Mouse (Mus musculus) midbrain, embryonic 16.5 days (tissue): Measurements from ENCODE around the gene Cbfa2t2. TPM values are rescaled to one million over a fixed set of nuclear protein-coding genes. Genes with fewer than 3 reads are reported as not detected.
A peak's percentile ranks its signal among the peaks of the same experiment; 100 is the strongest.

Experiments used
- ATAC-seq: fragments of 200-750 bp; cut with Nextera tagmentation; 2 replicates; pipeline ENCODE4 v1.8.0; 2017; ENCODE audit warnings: moderate TSS enrichment
- H3K27ac ChIP-seq: fragments of 300-500 bp; sonication (generic); 2 replicates; pipeline ENCODE4 v1.5.1; 2014; ENCODE audit warnings: mild to moderate bottlenecking, low read length, mixed read lengths
- H3K27me3 ChIP-seq: fragments of 300-500 bp; sonication (generic); 2 replicates; pipeline ENCODE4 v1.6.1; 2014; ENCODE audit warnings: low read depth, low read length, mixed read lengths; ENCODE audit not compliant: control insufficient read depth, insufficient read depth
- H3K36me3 ChIP-seq: fragments of 300-500 bp; sonication (generic); 2 replicates; pipeline ENCODE4 v1.6.1; 2014; ENCODE audit warnings: mild to moderate bottlenecking, low read length, moderate library complexity, mixed read lengths; ENCODE audit not compliant: control insufficient read depth, insufficient read depth
- H3K4me1 ChIP-seq: fragments of 300-500 bp; sonication (generic); 2 replicates; pipeline ENCODE4 v1.6.1; 2014; ENCODE audit warnings: mild to moderate bottlenecking, low read length, mixed read lengths; ENCODE audit not compliant: control insufficient read depth, insufficient read depth
- H3K4me2 ChIP-seq: fragments of 300-500 bp; sonication (generic); 2 replicates; pipeline ENCODE4 v1.6.1; 2014; ENCODE audit warnings: mild to moderate bottlenecking, low read length, mixed read lengths
- H3K4me3 ChIP-seq: fragments of 300-500 bp; sonication (generic); 2 replicates; pipeline ENCODE4 v1.5.1; 2014; ENCODE audit warnings: low read depth, mild to moderate bottlenecking, low read length, moderate library complexity, mixed read lengths
- H3K9ac ChIP-seq: fragments of 300-500 bp; sonication (generic); 2 replicates; pipeline ENCODE4 v1.6.1; 2014; ENCODE audit warnings: low read depth, low read length, mixed read lengths
- H3K9me3 ChIP-seq: fragments of 300-500 bp; sonication (generic); replicated peaks from 2 replicates; pipeline ENCODE4 v1.6.1; 2014; ENCODE audit warnings: mild to moderate bottlenecking, low read length, mixed read lengths; ENCODE audit not compliant: control insufficient read depth, poor library complexity, severe bottlenecking
- WGBS: fragments of 180-500 bp; shearing (Covaris S2); extraction: QIAGEN DNeasy Blood & Tissue Kit; methylation state at CpG from one replicate; pipeline ENCODE4 v1.1.7; 2014; 5-methylcytosine and 5-hydroxymethylcytosine counted together
- polyA plus RNA-seq: library from polyadenylated mRNA; unstranded; fragments of >200 nt; fragmentation: Nextera tagmentation; extraction: Ambion mirVana; gene quantifications from 2 replicates; pipeline ENCODE4 v1.2.1, GENCODE M21; 2015

Gene Cbfa2t2
- polyA plus RNA-seq, 1 experiment from 2014 or later: 50.2 TPM

DNA sequence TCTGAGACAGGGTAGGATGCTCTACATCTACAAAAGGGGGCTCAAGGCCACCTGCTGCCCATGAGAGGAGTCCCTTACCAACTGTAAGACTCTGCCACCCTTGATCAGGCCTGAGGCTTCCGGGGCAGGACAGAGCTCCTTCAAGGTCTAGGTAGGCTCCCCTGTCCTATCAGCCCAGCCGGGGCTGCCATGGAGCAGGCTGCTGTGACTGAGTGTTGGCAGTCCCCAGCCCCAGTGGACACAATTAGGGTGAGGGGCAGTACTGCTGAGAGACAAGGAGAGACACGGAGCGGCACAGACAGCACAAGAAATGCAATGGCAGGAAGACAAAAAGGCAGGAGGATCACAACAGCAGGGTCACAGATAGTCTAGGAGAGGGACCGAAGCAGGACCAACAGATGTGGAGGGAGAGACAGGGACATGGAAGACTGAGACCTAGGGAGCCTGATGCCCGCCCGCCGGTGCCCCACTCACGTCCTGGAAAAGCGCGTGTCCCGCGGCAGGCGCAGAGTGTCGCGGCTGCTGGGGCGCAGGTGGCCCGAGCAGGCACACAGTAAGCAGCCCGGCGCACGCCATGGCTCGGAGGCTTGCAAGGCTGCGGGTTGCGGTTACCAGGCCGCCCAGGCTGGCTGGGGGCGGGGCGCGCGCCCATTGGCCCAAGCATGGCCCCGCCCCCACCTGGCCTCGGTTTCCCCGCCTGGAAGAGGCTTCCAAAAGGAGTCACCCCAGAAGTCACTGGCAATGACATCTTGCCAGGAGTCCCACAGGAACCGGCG, 122.2 kb downstream of the Cbfa2t2 start, which contains the start of gene Necab3:
Gene Necab3 (minus strand): TSS at position 627 of the 776 bp plus-strand sequence.
- Histone ChIP-seq H3K36me3 (no peaks in the 10 kb centered on the region), H3K9ac (peak within 1 kb of the TSS; percentile 79), H3K27ac (peak within 1 kb of the TSS; percentile 28; the same call in 1 of the 2 replicates), H3K27me3 (no peaks in the 10 kb centered on the region), H3K4me1 (peaks cover 24% of the 10 kb centered on the region), H3K4me2 (peak within 1 kb of the TSS; percentile 84), H3K9me3 (no peaks in the 10 kb centered on the region), H3K4me3 (peak within 1 kb of the TSS; percentile 51)
- 4% methylated on average over 28 of the region's 34 CpGs for WGBS
- ATAC-seq: peak; percentile 75; the same call in 1 of the 2 replicates

DNA sequence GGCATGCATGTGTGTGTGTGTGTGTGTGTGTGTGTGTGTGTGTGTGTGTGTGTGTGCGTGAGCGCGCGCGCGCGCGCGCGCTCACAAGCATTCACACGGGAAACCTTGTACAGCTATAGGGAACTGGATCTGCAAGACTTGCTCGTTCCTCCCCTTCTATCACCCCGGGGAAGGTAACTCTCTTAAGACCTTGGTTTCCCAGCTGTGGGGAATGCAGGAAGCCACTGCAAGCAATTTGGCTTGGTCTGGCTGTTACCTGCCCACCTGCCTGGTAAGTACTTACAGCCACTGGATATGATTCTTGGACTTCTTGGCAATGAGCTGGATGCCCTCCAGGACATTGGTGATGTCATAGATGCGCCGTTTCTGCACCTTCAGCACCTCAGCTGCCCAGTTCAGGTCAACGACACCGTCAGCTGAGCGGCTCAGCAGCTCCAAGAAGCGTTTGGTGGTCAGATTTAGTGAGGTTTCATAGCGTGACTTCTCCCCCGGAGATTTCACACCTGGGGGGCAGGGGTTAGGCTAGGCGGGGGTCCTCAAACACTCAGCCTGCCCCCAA, 127.4 kb downstream of the Cbfa2t2 start:
- Histone ChIP-seq H3K27me3 (no peaks in the 10 kb centered on the region), H3K9me3 (no peaks in the 10 kb centered on the region), H3K9ac (no peak overlapping the region), H3K36me3 (no peaks in the 10 kb centered on the region), H3K4me3 (no peak overlapping the region), H3K4me1 (peaks cover 11% of the 10 kb centered on the region), H3K4me2 (no peak overlapping the region), H3K27ac (no peak overlapping the region)
- no peak for ATAC-seq
- WGBS: 93% methylated on average over 22 of the region's 22 CpGs

DNA sequence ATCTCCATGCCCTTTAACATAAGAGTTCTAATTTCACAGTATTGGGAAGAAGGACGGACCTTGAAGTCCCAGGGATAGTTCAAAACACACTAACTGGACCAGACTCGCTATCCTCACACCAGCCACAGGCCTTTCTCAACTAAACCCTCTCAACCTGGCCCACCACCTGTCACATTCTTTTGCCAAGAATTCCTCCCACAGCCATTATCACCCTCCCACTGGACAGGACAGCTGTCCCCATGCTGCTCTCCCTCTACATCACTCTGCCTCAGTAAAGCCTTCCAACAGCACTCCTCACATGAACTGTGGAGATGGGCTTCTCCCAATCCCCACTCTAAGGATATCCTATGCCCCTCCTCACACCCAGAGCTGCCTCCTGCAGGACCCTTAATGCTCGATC, 129.3 kb downstream of the Cbfa2t2 start:
- ATAC-seq: no peak
- H3K9ac ChIP-seq: no peak overlapping the region

DNA sequence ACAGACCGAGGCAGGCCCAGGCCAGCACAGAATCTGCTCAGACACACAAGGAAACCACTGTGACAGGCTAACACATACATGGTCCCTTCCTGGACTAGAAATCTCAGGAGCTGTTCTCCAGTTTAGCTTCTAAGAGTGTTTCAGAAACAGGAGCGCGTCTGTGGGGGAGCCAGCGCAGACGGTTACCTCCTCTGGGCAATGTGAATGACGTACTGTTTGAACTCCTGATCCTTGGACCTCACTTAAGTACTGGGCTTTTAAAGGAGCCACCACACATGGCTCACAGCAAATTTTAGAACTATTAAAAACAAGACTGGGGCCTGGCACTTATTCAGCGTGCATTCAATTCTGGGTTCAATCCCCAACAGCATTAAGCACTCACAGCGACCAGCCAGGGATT, 130.4 kb downstream of the Cbfa2t2 start:
- 48% methylated on average over 8 of the region's 8 CpGs for WGBS
- no peak overlapping the region for H3K4me2 ChIP-seq
- peaks cover 10% of the 10 kb centered on the region; the same call in 1 of the 2 replicates for H3K4me1 ChIP-seq
- no peak overlapping the region for H3K27ac ChIP-seq
- H3K4me3 ChIP-seq: no peak overlapping the region
- no peaks in the 10 kb centered on the region for H3K36me3 ChIP-seq
- H3K9me3 ChIP-seq: no peaks in the 10 kb centered on the region
- H3K27me3 ChIP-seq: no peaks in the 10 kb centered on the region
- no peak for ATAC-seq
- no peak overlapping the region for H3K9ac ChIP-seq

More for the DNA sequence above, 129.3 kb downstream of the Cbfa2t2 start:
- Histone ChIP-seq H3K9me3 (no peaks in the 10 kb centered on the region), H3K27ac (no peak overlapping the region), H3K4me2 (no peak overlapping the region), H3K4me3 (no peak overlapping the region), H3K4me1 (peaks cover 10% of the 10 kb centered on the region; the same call in 1 of the 2 replicates), H3K27me3 (no peaks in the 10 kb centered on the region), H3K36me3 (no peaks in the 10 kb centered on the region)
- 61% methylated on average over 3 of the region's 3 CpGs for WGBS

DNA sequence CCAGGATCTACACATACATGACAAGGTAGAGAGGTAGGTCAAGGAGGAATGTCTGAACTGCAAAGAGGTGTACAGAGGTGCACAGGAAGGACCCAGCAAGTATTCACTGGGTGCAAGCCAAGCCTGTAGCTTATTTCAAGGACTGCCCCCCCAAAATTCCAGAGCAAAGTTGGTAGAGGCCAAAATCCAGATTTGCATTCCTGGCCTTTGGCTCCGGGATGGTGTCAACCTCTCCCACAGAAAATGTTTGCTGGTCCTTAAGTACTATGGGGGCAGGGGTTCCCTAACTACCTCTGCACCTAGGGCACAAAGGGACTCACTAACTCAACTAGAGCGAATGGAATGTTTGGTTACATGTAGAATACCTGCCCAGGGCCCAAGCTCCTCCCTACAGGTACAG, 131.5 kb downstream of the Cbfa2t2 start:
- Histone ChIP-seq H3K9ac (no peak overlapping the region), H3K36me3 (no peaks in the 10 kb centered on the region), H3K4me3 (no peak overlapping the region), H3K27ac (no peak overlapping the region), H3K4me1 (peaks cover 10% of the 10 kb centered on the region; the same call in 1 of the 2 replicates), H3K27me3 (no peaks in the 10 kb centered on the region), H3K4me2 (no peak overlapping the region), H3K9me3 (no peaks in the 10 kb centered on the region)
- ATAC-seq: no peak
- WGBS: 59% methylated on average over 2 of the region's 2 CpGs

DNA sequence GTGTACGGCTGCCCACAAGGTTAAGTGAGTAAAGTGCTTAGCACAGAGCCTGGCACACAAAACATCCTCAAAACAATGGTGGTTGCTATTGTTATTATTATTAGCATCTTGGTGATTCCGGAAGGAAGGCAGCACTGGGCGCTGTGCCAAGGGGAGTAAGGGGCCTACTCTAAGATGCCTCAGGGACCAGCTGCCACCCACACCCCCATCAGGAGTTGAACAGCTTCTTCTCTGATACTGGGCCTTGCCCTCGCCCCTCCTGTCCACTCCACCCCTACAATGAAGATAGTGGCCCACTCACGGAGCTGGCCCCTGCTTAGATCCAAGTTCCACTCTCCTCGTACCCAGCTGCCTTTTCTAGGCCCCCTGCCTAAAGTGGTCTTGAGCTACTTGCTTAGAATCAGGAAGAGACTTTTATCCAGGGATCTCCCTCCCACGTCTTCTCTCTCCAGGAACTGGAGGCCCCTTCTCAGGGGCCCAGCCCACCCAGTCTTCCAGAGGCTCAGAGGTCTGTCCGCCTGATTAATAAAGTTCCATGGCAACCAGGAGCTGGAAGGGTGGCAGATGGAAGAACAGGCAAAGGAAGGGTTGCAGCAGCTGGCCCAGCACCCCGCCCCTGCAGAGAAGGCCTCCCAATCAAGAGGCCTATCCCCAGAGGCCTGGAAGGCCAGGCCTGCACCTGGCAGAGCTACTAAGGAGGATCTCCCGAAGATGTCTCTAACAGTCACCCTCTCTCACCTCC, 132.2 kb downstream of the Cbfa2t2 start:
- H3K9ac ChIP-seq: 0 out of 2 replicates have a peak overlapping the region, but pooled peaks have one; percentile 10
- 7% methylated on average over 10 of the region's 10 CpGs for WGBS
- ATAC-seq: 0 out of 2 replicates have a peak, but pooled peaks have one; percentile 1
- no peaks in the 10 kb centered on the region for H3K36me3 ChIP-seq
- H3K9me3 ChIP-seq: no peaks in the 10 kb centered on the region
- H3K4me2 ChIP-seq: peak overlapping the region; percentile 98
- peaks cover 10% of the 10 kb centered on the region; the same call in 1 of the 2 replicates for H3K4me1 ChIP-seq
- peak overlapping the region; percentile 13; the same call in 1 of the 2 replicates for H3K27ac ChIP-seq
- H3K27me3 ChIP-seq: no peaks in the 10 kb centered on the region
- peak overlapping the region; percentile 71 for H3K4me3 ChIP-seq

DNA sequence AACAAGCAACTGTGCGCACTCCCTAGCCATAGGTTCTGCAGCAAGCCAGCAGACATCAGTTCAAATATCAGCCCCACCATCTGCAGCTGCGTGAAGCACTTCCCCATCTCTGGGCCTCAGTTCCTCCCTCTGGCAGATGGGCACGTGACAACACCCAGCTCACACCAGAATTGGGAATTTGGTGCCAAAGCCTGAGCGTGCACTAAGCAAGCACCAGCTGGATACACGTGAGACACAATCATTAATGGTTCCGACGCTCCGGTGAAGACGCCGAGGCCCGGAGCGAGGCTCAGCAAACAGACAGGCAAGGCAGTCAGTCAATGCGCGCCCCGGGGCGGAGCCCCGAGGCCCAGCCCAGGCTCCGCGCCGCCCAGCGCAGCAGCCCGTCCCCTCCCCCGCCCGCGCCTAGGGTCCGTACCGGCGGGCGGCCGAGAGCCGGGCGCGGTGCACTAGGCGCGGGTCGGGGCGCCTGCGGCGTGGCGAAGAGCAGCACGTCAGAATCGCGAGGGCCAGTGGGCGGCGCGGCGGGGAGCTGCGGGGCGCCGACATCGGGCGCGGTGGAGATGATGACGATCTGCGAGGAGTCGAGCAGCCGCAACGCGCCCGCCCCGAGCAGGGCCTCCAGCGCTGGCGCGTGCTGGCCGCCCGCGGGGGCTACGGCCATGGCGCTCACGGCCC, 132.9 kb downstream of the Cbfa2t2 start:
- H3K4me1 ChIP-seq: peaks cover 10% of the 10 kb centered on the region; the same call in 1 of the 2 replicates
- peak overlapping the region; percentile 98 for H3K4me2 ChIP-seq
- peak overlapping the region; percentile 13; the same call in 1 of the 2 replicates for H3K27ac ChIP-seq
- H3K36me3 ChIP-seq: no peaks in the 10 kb centered on the region
- under 1% methylated on average over 56 of the region's 70 CpGs for WGBS
- H3K4me3 ChIP-seq: peak overlapping the region; percentile 71
- H3K27me3 ChIP-seq: no peaks in the 10 kb centered on the region
- no peaks in the 10 kb centered on the region for H3K9me3 ChIP-seq
- peak; percentile 47 for ATAC-seq
- peak overlapping the region; percentile 56 for H3K9ac ChIP-seq

DNA sequence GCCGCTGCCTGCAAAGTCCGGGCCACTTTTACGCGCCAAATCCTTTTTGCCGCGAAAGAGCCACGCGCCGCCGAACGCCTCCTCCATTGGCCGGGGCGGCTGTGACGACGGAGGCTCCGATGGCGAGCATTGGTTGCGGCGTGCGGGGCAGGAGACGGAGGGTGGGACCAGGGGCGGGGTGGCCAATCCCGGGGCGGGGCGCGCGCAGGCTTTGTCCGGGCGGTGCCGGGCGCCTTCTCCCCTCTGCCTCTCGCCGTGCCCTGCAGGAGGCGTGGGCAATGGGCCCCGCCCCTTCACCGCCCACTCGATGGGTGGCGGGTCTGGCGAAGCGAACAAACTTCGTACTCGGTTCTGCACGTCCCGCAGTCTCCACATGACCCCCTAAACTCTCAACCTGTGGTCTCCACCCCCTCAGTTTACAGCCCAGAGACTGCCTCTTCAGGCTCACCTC, 133.6 kb downstream of the Cbfa2t2 start, which contains the start of gene E2f1:
Gene E2f1 (minus strand): TSS at position 57 of the 451 bp plus-strand sequence.
- Histone ChIP-seq H3K4me1 (peaks cover 10% of the 10 kb centered on the region; the same call in 1 of the 2 replicates), H3K9me3 (no peaks in the 10 kb centered on the region), H3K9ac (peak within 1 kb of the TSS; percentile 68), H3K27me3 (no peaks in the 10 kb centered on the region), H3K27ac (peak within 1 kb of the TSS; percentile 13; the same call in 1 of the 2 replicates), H3K36me3 (no peaks in the 10 kb centered on the region), H3K4me3 (peak within 1 kb of the TSS; percentile 71), H3K4me2 (peak within 1 kb of the TSS; percentile 98)
- peak; percentile 98 for ATAC-seq
- WGBS: 0% methylated on average over 44 of the region's 44 CpGs
